Mouse (Mus musculus) midbrain, embryonic 10.5 days (tissue): ENCODE data around the gene Olfr460. TPM values are rescaled to one million over a fixed set of nuclear protein-coding genes. Genes with fewer than 3 reads are reported as not detected.
"Not testable (repeated sequence)": the region's sequence is repeated elsewhere in the genome, so short reads cannot be mapped to it uniquely, and the experiment has no call there.

Experiments used
- DNase-seq: peaks from one replicate; pipeline ENCODE4 v3.0.0-alpha.2; 2017; ENCODE audit warnings: low spot score
- H3K27ac ChIP-seq: fragments of 300-500 bp; sonication (generic); replicated peaks from 2 replicates; pipeline ENCODE4 v1.5.1; 2016; ENCODE audit warnings: mild to moderate bottlenecking
- H3K27me3 ChIP-seq: fragments of 300-500 bp; sonication (generic); 2 replicates; pipeline ENCODE4 v1.6.1; 2016; ENCODE audit warnings: low read depth, mild to moderate bottlenecking; ENCODE audit not compliant: poor library complexity, severe bottlenecking
- H3K36me3 ChIP-seq: fragments of 300-500 bp; sonication (generic); 2 replicates; pipeline ENCODE4 v1.6.1; 2016; ENCODE audit warnings: mild to moderate bottlenecking, moderate library complexity
- H3K4me1 ChIP-seq: fragments of 300-500 bp; sonication (generic); 2 replicates; pipeline ENCODE4 v1.6.1; 2016
- H3K4me3 ChIP-seq: fragments of 300-500 bp; sonication (generic); 2 replicates; pipeline ENCODE4 v1.5.1; 2016; ENCODE audit warnings: mild to moderate bottlenecking, moderate library complexity
- H3K9me3 ChIP-seq: fragments of 300-500 bp; sonication (generic); replicated peaks from 2 replicates; pipeline ENCODE4 v1.6.1; 2016; ENCODE audit warnings: mild to moderate bottlenecking
- WGBS: fragments of 180-500 bp; shearing (Covaris S2); methylation state at CpG from one replicate; pipeline ENCODE4 v1.1.7; 2016; 5-methylcytosine and 5-hydroxymethylcytosine counted together
- polyA plus RNA-seq: library from polyadenylated mRNA; unstranded; fragments of >200 nt; fragmentation: Nextera tagmentation; extraction: Ambion mirVana; gene quantifications from 2 replicates; pipeline ENCODE4 v1.2.1, GENCODE M21; 2016

Olfr460 gene
- not detected in 2 replicates for polyA plus RNA-seq

DNA sequence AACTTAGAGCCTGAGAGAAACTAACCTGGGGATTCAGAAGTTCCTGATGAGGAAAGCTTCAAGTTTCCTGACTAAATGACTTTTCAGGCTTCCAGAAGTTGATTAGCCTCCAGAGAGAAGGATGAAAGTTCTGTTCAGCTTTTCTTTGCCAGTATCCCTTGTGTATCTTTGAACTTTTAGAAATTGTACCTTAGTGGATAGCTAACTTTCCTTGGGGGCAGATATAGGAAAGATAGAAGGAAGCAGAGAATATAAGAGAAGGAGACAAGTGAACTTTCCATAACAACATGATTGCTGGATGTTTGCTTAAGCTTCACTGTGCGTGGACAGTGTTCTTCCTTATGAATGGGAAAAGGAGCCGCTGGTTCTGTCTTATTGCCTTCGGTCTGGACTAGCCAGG lies at the start of gene Olfr460:
Olfr460 (plus strand) TSS at position 301 of the 400 bp plus-strand sequence.
- WGBS: 92% methylated on average over 3 of the region's 3 CpGs
- H3K36me3 ChIP-seq: no peaks in the 10 kb centered on the region

DNA sequence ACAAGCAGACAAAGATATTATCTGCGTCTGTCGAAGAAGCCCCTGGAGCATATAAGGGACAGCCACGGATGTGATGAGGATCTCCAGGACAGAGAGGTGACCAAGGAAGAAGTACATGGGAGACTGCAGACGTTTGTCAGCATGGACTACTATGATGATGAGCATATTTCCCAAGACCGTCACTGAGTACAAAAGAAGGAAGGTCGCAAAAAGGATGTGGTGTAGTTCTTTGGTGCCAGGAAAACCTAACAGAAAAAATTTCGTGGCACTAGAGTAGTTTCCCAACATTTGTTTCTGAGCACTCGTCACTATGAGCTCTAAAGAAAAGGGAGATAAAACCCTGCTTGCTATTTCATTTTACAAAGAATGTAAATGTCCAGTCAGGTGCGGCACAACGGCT lies 24.6 kb upstream of the Olfr460 start:
- H3K27ac ChIP-seq: no peak overlapping the region
- no peak overlapping the region for H3K4me3 ChIP-seq
- H3K9me3 ChIP-seq: no peaks in the 10 kb centered on the region
- no peaks in the 10 kb centered on the region for H3K4me1 ChIP-seq
- no peaks in the 10 kb centered on the region for H3K36me3 ChIP-seq
- H3K27me3 ChIP-seq: no peaks in the 10 kb centered on the region
- DNase-seq: no peak
- WGBS: 85% methylated on average over 10 of the region's 10 CpGs

More for the DNA sequence above, at the start of gene Olfr460:
- no peak within 1 kb of the TSS for H3K27ac ChIP-seq
- no peaks in the 10 kb centered on the region for H3K9me3 ChIP-seq
- no peak for DNase-seq
- H3K4me3 ChIP-seq: no peak within 1 kb of the TSS
- H3K4me1 ChIP-seq: no peaks in the 10 kb centered on the region
- no peaks in the 10 kb centered on the region for H3K27me3 ChIP-seq

DNA sequence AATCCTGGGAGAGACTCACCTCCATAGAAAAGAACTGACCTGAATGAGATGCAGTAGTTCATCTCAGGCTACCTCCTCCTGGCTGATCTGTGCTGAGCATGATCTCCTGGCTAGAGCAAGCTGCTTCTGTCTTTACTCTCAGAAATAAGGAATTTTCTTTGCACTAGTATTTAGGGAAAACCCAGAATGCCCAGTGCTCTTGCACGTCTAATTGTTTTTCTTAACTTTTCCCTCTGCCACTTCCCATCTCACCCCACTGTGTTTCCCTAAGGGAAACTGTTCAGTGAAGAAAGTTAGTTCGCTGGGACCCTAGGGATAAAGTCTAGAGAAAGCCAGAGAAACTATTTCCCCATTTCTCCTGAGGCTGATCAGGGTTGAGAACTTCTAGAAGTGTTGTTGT lies 14.3 kb upstream of the Olfr460 start, which contains the start of gene Olfr461:
Olfr461 (minus strand) TSS at position 101 of the 400 bp plus-strand sequence.
- Histone ChIP-seq H3K27ac (no peak within 1 kb of the TSS), H3K4me3 (no peak within 1 kb of the TSS), H3K4me1 (no peaks in the 10 kb centered on the region), H3K36me3 (no peaks in the 10 kb centered on the region), H3K27me3 (no peaks in the 10 kb centered on the region), H3K9me3 (no peaks in the 10 kb centered on the region)
- no peak for DNase-seq
- 85% methylated on average over 2 of the region's 2 CpGs for WGBS

DNA sequence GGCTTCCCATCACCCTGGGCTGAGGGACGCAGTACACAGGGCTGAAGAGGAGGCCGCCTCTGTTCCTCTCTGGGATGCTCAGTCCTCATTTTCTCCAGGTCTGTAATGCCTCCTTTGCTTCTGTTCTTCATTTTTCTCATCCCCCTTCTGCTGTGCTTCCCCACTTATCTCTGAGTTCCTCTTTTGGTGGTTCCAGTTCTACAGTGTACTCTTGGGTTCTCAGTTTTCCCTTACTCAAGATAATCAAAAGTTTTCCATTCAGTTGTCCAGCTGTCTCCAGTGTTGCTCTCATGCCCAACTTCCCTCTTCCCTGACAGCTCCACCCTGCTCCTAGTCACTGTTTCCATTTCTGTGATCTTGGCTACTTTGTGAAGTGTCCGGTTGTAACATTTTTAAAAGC lies 4.3 kb downstream of the Olfr460 start:
- Histone ChIP-seq H3K4me3 (no peak overlapping the region), H3K4me1 (no peaks in the 10 kb centered on the region), H3K27me3 (no peaks in the 10 kb centered on the region), H3K9me3 (no peaks in the 10 kb centered on the region), H3K36me3 (no peaks in the 10 kb centered on the region), H3K27ac (no peak overlapping the region)
- DNase-seq: no peak
- 88% methylated on average over 3 of the region's 3 CpGs for WGBS

DNA sequence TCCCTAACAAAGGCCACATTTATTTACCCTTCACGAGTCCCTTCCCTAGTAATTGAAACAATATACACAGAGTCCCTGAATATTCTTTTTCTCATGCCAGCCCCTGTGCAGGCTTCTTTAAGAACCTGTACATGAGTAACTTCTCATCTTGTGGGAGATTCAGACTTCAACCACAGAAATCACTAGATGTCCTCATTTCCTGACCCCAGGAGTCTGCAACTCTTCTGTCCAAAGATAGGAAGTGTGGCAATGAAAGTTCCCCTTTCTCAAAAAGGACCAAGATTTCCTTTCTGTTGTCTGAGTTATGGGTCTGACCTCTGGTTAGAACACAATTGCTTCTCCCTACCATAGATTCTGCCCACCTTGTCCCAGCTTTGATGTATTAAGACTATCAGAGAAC lies 7.0 kb downstream of the Olfr460 start:
- Histone ChIP-seq H3K4me3 (no peak overlapping the region), H3K27ac (no peak overlapping the region), H3K4me1 (no peaks in the 10 kb centered on the region), H3K9me3 (no peaks in the 10 kb centered on the region), H3K27me3 (no peaks in the 10 kb centered on the region), H3K36me3 (no peaks in the 10 kb centered on the region)
- WGBS: 83% methylated on average over 1 of the region's 1 CpGs
- DNase-seq: no peak

DNA sequence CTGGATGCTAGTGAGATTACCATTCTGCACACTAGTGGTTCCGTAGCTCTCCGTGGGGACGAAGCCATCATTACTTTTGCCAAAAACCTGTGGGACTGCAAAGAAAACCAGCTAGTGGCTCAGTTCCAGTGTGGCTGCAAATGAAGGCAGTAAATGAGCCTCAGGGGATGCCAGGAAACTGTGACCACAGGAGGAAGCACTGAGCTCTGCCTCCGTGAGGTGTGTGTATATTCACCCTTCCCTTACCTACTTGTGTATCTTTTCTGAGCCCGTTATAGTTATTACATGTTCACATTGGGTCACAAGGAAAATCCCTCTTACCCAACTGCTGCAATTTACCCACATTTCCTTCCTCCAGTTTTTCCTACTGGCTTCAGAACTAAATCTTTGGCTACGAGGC lies 15.0 kb downstream of the Olfr460 start:
- Histone ChIP-seq H3K9me3 (no peaks in the 10 kb centered on the region), H3K27me3 (no peaks in the 10 kb centered on the region), H3K36me3 (no peaks in the 10 kb centered on the region), H3K4me1 (no peaks in the 10 kb centered on the region), H3K27ac (no peak overlapping the region), H3K4me3 (no peak overlapping the region)
- WGBS: 90% methylated on average over 6 of the region's 6 CpGs
- DNase-seq: no peak

DNA sequence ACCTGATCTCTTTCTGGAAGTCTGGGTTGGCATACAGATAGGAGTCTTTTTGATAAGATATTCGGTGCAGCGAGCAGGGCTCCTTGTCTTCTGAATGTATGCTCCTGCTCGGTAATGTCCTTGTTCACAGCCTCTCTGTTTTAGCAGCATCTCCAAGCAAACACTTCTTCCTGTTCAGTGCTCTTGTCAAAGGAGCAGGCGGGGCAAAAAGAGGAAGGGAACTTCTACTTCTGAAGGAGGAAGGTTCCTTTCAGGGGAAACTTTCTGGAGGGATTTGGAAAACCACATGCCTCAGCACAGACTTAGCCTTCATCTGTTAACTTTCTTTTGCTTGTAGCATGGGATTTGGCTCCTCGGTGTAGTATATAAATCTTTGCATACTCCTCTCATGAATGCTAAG lies 16.4 kb downstream of the Olfr460 start, which contains the start of gene Clec5a:
Clec5a (minus strand) TSS at position 177 of the 400 bp plus-strand sequence.
- no peaks in the 10 kb centered on the region for H3K27me3 ChIP-seq
- no peak within 1 kb of the TSS for H3K27ac ChIP-seq
- WGBS: 83% methylated on average over 5 of the region's 5 CpGs

DNA sequence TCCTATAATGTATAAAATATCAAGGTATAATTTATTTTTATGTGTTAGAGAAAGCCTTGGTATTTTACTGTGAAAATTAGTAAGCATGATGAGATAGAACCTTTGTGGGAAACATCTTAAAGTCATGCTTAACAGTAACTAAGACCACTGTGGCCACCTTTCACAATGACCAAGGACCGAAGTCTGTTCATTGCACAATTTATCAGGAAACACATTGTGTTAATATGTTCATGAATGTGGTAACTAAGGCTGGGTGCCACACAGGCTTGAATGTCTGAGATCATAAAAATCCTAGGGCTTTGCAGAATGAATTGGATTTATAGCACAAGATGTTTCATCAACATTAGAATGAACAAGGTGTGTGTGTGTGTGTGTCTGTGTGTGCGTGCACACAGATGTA lies 19.1 kb downstream of the Olfr460 start:
- 95% methylated on average over 2 of the region's 2 CpGs for WGBS
- DNase-seq: no peak
- Histone ChIP-seq H3K27ac (no peak overlapping the region), H3K27me3 (no peaks in the 10 kb centered on the region), H3K36me3 (no peaks in the 10 kb centered on the region), H3K4me3 (no peak overlapping the region), H3K4me1 (no peaks in the 10 kb centered on the region), H3K9me3 (no peaks in the 10 kb centered on the region)

More for the DNA sequence above, 16.4 kb downstream of the Olfr460 start, which contains the start of gene Clec5a:
- Histone ChIP-seq H3K9me3 (no peaks in the 10 kb centered on the region), H3K36me3 (no peaks in the 10 kb centered on the region), H3K4me1 (no peaks in the 10 kb centered on the region), H3K4me3 (no peak within 1 kb of the TSS)
- no peak for DNase-seq

DNA sequence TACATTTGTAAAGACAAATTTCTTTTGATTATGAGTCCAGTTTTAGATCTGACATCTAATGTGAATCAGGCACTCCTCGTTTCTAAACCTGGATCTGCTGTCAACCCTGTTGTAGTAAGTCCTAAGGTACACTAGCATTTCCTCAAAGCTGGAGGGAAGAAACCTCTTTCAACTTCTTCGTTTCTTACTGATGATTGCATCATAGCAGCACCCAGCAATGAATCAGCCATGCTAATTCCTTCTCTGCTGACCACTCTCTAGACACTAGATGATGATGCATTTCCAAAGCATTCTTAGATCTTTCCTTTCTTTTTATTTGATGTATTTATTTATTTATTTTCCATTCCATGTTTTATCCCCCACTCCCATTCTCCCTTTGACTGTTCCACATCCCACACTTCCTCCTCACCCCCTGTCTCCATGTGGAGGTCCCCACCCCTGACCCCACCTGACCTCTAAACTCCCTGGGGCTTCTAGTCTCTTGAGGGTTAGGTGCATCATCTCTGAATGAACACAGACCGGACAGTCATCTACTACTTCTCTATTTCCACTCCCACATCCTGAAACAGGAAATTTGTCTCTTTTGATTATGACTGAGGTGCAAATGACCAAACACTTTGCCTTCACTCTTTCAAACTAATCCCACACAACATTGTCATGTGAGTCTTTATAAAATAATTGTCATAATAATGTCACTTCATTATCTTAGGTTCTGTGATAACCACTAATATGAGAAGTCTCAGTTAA lies 25.7 kb downstream of the Olfr460 start:
- DNase-seq: no peak
- Histone ChIP-seq H3K27ac (no peak overlapping the region), H3K27me3 (no peaks in the 10 kb centered on the region), H3K4me3 (no peak overlapping the region), H3K4me1 (no peaks in the 10 kb centered on the region), H3K36me3 (no peaks in the 10 kb centered on the region), H3K9me3 (no peaks in the 10 kb centered on the region)
- 85% methylated on average over 3 of the region's 3 CpGs for WGBS

DNA sequence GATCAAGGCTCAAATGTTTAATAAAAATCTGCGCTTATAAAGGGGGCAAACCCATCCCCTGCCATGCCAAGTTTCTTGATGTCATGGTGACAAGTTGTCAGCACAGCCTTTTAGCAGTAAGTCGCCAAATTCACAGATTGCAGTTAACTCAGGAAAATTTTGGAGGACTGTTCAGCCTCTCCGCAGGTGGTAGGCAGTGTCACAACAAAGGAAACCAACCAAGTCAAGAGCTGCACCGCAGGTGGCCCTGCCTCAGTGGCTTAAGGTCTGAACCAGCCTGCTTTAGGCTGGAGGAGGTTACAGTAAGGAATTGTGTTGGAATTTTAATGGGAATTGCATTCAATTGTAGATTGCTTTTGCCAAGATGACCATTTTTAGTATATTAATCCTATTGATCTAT lies 29.3 kb downstream of the Olfr460 start:
- H3K27me3 ChIP-seq, H3K27ac ChIP-seq, DNase-seq, H3K36me3 ChIP-seq, H3K9me3 ChIP-seq, H3K4me3 ChIP-seq, H3K4me1 ChIP-seq: not testable (repeated sequence)
- WGBS: 32% methylated on average over 4 of the region's 4 CpGs

DNA sequence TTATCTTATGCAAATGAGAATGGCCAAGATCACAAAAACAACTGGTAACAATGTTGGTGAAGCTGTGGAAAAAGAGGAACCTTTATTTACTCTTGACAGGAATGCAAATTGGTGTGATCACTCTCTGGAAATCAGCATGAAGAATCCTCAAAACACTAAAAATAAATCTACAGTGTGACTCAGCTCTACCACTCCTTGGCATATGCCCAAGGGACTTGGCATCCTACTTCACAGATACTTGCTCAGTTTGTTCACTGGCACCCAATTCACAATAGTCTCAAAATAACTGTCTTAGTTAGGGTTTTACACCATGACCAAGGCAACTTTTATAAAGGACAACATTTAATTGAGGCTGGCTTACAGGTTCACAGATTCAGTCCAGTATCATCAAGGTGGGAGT lies 38.1 kb downstream of the Olfr460 start:
- Histone ChIP-seq H3K27me3 (no peaks in the 10 kb centered on the region), H3K4me1 (no peaks in the 10 kb centered on the region), H3K36me3 (no peaks in the 10 kb centered on the region), H3K27ac (no peak overlapping the region), H3K4me3 (no peak overlapping the region), H3K9me3 (no peaks in the 10 kb centered on the region)
- no peak for DNase-seq

DNA sequence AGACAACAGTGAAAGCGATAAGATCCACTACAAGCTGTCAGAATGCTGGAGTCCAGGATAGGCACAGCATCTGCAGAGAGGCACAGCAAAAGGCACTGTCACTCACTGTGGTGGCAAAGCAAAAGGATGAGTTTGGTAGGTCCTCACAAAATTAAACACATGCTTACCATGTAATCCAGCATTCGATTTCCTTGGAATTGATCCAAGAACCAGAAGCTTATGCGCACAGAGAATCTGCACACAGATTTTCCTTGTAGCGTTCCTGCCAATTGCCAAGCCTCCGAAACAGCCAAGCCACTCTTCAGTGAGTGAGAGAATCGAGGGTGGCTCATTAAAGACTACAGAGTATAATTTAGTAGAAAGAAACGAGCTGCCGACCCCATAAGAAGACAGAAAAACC lies 41.0 kb downstream of the Olfr460 start:
- Histone ChIP-seq H3K4me3 (no peak overlapping the region), H3K36me3 (no peaks in the 10 kb centered on the region), H3K27ac (no peak overlapping the region), H3K27me3 (no peaks in the 10 kb centered on the region), H3K4me1 (no peaks in the 10 kb centered on the region), H3K9me3 (no peaks in the 10 kb centered on the region)
- no peak for DNase-seq
- WGBS: 89% methylated on average over 8 of the region's 8 CpGs

DNA sequence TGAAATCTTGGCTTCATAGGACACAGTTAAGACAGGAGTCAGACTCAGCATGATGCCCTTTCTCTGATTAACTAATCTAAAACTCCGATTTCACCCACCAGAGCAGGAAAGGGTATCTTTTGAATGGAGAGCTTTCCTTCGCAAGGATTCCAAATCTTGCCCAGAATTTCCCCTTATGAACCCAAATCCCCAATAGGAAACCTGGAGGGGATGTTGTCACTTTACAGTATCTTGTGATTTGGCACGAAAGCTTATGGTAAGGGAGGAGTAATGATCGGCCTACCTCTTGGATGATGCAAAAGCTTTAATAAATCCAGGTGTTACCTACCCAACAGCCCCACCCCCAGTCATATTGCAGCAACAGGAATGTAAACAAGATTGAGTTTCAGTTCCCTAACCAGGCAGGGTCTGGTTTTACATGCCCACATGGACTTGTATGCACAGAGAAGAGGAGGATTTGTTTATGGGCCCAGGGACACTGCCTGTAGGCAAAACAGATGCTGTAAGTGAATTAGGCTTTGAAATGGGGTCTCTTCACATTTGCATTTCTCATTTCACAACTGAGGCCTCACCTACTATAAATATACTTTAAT lies 44.1 kb downstream of the Olfr460 start, which contains the start of gene Tas2r138:
Tas2r138 (minus strand) TSS at position 51 of the 593 bp plus-strand sequence.
- no peak for DNase-seq
- Histone ChIP-seq H3K9me3 (no peaks in the 10 kb centered on the region), H3K4me3 (no peak within 1 kb of the TSS), H3K27ac (no peak within 1 kb of the TSS), H3K27me3 (no peaks in the 10 kb centered on the region), H3K4me1 (no peaks in the 10 kb centered on the region), H3K36me3 (no peaks in the 10 kb centered on the region)
- WGBS: 91% methylated on average over 4 of the region's 4 CpGs
